Mouse (Mus musculus): ENCODE measurements at regions not wholly inside any gene's neighbourhood (a gene's known extent, or its start where the extent isn't known, plus 50 kb on each side); places are given as distances from the start of the nearest gene placed in this dataset.
A peak's percentile ranks its signal among the peaks of the same experiment; 100 is the strongest.

DNA sequence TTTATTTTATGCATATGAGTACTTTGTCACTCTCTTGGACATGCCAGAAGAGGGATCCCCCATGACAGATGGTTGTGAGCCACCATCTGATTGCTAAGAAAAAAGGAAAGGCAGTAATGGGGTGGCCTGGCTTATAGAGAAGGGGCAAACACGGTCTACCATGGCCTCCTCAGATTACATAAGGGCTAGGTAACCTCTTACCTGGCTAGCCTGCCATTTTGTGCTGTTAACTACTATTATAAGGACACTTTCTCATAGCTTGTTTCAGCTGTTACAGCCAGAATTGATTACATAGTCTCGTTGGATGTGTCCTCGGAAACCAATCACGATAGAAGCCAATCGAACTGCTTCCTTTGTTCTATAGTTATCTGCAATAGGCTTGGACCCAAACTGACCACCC, 60.9 kb upstream of the Gm14496 start:
- DNase-seq (ENCODE audit: low read depth, low spot score), result no peak

DNA sequence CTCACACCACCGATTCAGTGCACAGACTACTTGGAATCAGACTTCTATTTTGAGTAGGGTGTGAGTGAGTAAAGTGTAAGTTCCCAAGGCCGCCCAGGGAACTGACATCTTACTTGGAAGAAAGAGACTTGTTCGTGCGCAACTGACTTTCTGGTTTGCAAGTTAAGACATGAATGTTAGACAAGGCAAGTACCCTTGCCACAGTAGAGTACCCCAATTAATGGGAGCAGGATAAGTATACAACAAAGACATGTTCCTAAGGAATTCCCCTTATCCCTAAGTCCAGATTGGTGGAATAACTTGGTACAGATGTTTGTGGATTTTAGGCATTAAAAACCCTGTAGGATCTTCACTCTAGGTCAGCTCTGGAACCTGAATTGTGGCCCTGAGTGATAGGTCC, 60.4 kb upstream of the Gm14496 start:
- DNase-seq (ENCODE audit: low read depth, low spot score), result peak; percentile 43

DNA sequence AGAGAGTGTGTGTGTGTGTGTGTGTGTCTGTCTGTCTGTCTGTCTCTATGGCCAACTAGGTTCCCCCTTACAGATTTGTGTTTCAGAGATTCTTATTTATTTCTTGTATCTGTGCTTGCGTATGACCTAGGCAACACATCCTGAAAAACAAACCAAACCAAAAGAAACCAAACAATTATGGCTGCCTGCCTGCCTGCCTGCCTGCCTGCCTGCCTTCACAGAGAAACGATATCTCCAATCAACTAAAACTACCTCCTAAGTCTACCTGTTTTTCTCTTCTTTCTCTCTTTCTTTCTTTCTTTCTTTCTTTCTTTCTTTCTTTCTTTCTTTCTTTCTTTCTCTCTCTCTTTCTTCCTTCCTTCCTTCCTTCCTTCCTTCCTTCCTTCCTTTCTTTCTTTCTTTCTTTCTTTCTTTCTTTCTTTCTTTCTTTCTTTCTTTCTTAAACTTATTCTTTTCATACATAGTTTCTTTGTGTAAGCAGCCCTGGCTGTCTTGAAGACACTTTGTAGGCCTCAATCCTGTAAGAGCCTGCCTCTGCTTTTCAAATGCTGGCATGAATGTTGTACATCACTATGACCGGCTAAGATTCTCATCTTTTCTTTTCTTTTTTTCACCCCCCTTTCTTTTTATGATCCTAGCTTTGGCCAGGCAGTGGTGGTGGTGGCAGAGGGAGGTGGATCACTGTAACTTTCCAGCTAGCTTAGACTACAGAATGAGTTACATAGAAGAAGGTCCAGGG, 59.7 kb upstream of the Gm14496 start:
- peak; percentile 90 for DNase-seq (ENCODE audit: low read depth, low spot score)

DNA sequence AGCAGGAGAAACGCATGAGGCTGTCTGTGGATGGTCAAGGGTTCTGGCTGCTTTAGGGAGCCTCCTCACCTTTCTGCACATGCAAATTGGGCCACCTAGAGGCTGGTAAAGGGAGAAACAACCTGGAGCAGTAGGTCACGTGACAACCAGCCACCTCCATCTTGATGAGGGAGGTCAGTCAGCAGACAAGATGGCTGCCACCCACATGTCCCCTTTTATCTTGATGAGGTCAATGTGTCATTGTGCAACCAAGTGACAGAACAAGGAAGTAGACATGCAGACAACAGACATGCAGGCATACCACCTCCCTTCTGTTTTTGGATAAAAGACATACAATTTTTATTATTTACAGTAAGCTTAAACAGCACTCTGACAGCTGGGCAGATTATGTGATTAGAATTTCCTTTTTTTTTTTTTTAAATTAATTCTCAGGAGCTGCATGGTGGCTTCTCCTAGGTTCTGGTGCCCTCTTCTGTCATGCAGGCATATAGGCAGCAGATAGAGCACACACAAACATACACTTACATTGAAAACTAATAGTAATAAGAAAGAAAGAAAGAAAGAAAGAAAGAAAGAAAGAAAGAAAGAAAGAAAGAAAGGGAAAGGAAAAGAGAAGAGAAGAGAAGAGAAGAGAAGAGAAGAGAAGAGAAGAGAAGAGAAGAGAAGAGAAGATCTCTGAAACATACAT, 58.9 kb upstream of the Gm14496 start:
- DNase-seq (ENCODE audit: low read depth, low spot score), result peak; percentile 98
